Comparison of ENCODE assay signal across 11 mouse cellular contexts in genomic region chr17:65726274-65726673, GRCm38 (mm10). TPM values are rescaled to one million over a fixed set of nuclear protein-coding genes. Genes with fewer than 3 reads are reported as not detected.
DNase-seq lines count a peak whose midpoint lies in the region; ATAC-seq and TF ChIP-seq lines count a peak whose summit lies in the region.
"Had no signal": no experiment of that assay in that cellular context is flagged by ENCODE, and none has a peak within 500 bp of the region (broad histone marks: within the 10 kb centered on the region; RNA-seq: fewer than 3 reads in every experiment).

No protein-coding gene starts in this region.

- 87% methylated on average over 6 of the region's 6 CpGs for WGBS in forebrain, embryonic 11.5 days
- WGBS in forebrain, embryonic 15.5 days = 86% methylated on average over 6 of the region's 6 CpGs
- 92% methylated on average over 6 of the region's 6 CpGs for WGBS in midbrain, postnatal 0 days
- 88% methylated on average over 6 of the region's 6 CpGs for WGBS in midbrain, embryonic 15.5 days

- TF ChIP-seq CTCF in midbrain, postnatal 0 days (IDR thresholded peaks at IDR 0.05) = peak; percentile 41

- no peak overlapping the region for H3K4me2 ChIP-seq in forebrain, embryonic 11.5 days (ENCODE audit: low read depth, low read length, severe bottlenecking)
- H3K4me2 ChIP-seq in forebrain, embryonic 15.5 days (replicated peaks) = no peak overlapping the region
- no peak overlapping the region for H3K4me2 ChIP-seq in midbrain, postnatal 0 days (ENCODE audit: low read depth, low read length, poor library complexity, severe bottlenecking)
- H3K4me2 ChIP-seq in midbrain, embryonic 15.5 days = no peak overlapping the region
- H3K4me2 ChIP-seq: midbrain, embryonic 12.5 days had no signal

- no peak overlapping the region for H3K27ac ChIP-seq in forebrain, embryonic 11.5 days (ENCODE audit: low read depth, low read length)
- H3K27ac ChIP-seq in forebrain, embryonic 15.5 days (replicated peaks) = no peak overlapping the region
- H3K27ac ChIP-seq in midbrain, postnatal 0 days (ENCODE audit: low read depth, low read length) = no peak overlapping the region
- no peak overlapping the region for H3K27ac ChIP-seq in midbrain, embryonic 15.5 days

- peaks cover 2% of the 10 kb centered on the region; the same call in 1 of the 2 replicates for H3K4me1 ChIP-seq in forebrain, embryonic 11.5 days (replicated peaks; ENCODE audit: control insufficient read depth, insufficient read depth, low read length)
- H3K4me1 ChIP-seq in forebrain, embryonic 15.5 days = no peaks in the 10 kb centered on the region
- H3K4me1 ChIP-seq in midbrain, postnatal 0 days (ENCODE audit: insufficient read depth, low read length) = no peaks in the 10 kb centered on the region; the same call in 1 of the 2 replicates
- 0 out of 2 replicates have a peak, but pooled peaks cover 5% of the 10 kb centered on the region for H3K4me1 ChIP-seq in midbrain, embryonic 15.5 days

- intact Hi-C loops in heart, postnatal 14 days (cut with DNase I) = no loop called here

- H3K27me3 ChIP-seq in forebrain, embryonic 11.5 days (ENCODE audit: control insufficient read depth, insufficient read depth, low read length) = no peaks in the 10 kb centered on the region
- no peaks in the 10 kb centered on the region for H3K27me3 ChIP-seq in forebrain, embryonic 15.5 days
- no peaks in the 10 kb centered on the region for H3K27me3 ChIP-seq in midbrain, postnatal 0 days (ENCODE audit: insufficient read depth, low read length)
- H3K27me3 ChIP-seq in midbrain, embryonic 15.5 days (replicated peaks) = no peaks in the 10 kb centered on the region
- H3K27me3 ChIP-seq: midbrain, embryonic 12.5 days had no signal

- H3K4me3 ChIP-seq in forebrain, embryonic 11.5 days (ENCODE audit: low read depth, low read length) = no peak overlapping the region
- H3K4me3 ChIP-seq in forebrain, embryonic 15.5 days = no peak overlapping the region
- H3K4me3 ChIP-seq in midbrain, postnatal 0 days (ENCODE audit: low read depth, low read length) = no peak overlapping the region
- H3K4me3 ChIP-seq in midbrain, embryonic 15.5 days = no peak overlapping the region
- H3K4me3 ChIP-seq: midbrain, embryonic 12.5 days had no signal

- H3K36me3 ChIP-seq in forebrain, embryonic 11.5 days (ENCODE audit: control insufficient read depth, insufficient read depth, low read length) = no peaks in the 10 kb centered on the region
- peaks cover 2% of the 10 kb centered on the region; the same call in 1 of the 2 replicates for H3K36me3 ChIP-seq in forebrain, embryonic 15.5 days
- no peaks in the 10 kb centered on the region for H3K36me3 ChIP-seq in midbrain, postnatal 0 days (ENCODE audit: insufficient read depth, low read length)
- no peaks in the 10 kb centered on the region for H3K36me3 ChIP-seq in midbrain, embryonic 15.5 days (replicated peaks)
- H3K36me3 ChIP-seq: midbrain, embryonic 12.5 days had no signal

- ATAC-seq in forebrain, embryonic 11.5 days (replicated peaks; ENCODE audit: low FRiP score) = 0 out of 2 replicates have a peak, but pooled peaks have one; percentile 18
- no peak for ATAC-seq in forebrain, embryonic 15.5 days (replicated peaks)
- ATAC-seq in midbrain, postnatal 0 days (ENCODE audit: low FRiP score) = no peak
- ATAC-seq in midbrain, embryonic 15.5 days (replicated peaks) = no peak
- 0 out of 2 replicates have a peak, but pooled peaks have one; percentile 65 for ATAC-seq in erythroblast, adult 5-6 weeks (replicated peaks; ENCODE audit: low FRiP score, poor library complexity, severe bottlenecking)
- ATAC-seq: forebrain, embryonic 16.5 days had no signal

- H3K9me3 ChIP-seq in forebrain, embryonic 11.5 days (ENCODE audit: control insufficient read depth, low read length) = no peaks in the 10 kb centered on the region
- H3K9me3 ChIP-seq in forebrain, embryonic 15.5 days = no peaks in the 10 kb centered on the region
- H3K9me3 ChIP-seq in midbrain, postnatal 0 days (ENCODE audit: low read length) = no peaks in the 10 kb centered on the region
- H3K9me3 ChIP-seq in midbrain, embryonic 15.5 days = no peaks in the 10 kb centered on the region
- H3K9me3 ChIP-seq: midbrain, embryonic 12.5 days had no signal

- H3K9ac ChIP-seq in forebrain, embryonic 11.5 days (ENCODE audit: low read length) = no peak overlapping the region
- H3K9ac ChIP-seq in forebrain, embryonic 15.5 days (replicated peaks) = no peak overlapping the region
- no peak overlapping the region for H3K9ac ChIP-seq in midbrain, postnatal 0 days (replicated peaks; ENCODE audit: low read length, poor library complexity, severe bottlenecking)
- H3K9ac ChIP-seq in midbrain, embryonic 15.5 days = no peak overlapping the region
- H3K9ac ChIP-seq: midbrain, embryonic 12.5 days had no signal

- DNase-seq in forebrain, embryonic 11.5 days (ENCODE audit: low spot score) = peak; percentile 63
- DNase-seq in midbrain, postnatal 0 days (ENCODE audit: low spot score) = no peak
- peak; percentile 39 for DNase-seq in thymus, postnatal 25 days
- no peak for DNase-seq in adrenal gland, adult 18-20 months (ENCODE audit: low spot score in 2 of 2)
- no peak for DNase-seq in heart, postnatal 14 days
- DNase-seq: kidney, adult 18-20 months had no signal

RNA-seq across cellular contexts. Expression of gene Rab31, which starts 46.3 kb away (rescaled TPM):
- 72.9 and 73.4 TPM in 2 replicates for polyA plus RNA-seq in forebrain, embryonic 11.5 days (2014; fragmentation: Nextera tagmentation; extraction: Ambion mirVana)
- 71.8 and 75.5 TPM in 2 replicates for polyA plus RNA-seq in forebrain, embryonic 15.5 days (2015; fragmentation: Nextera tagmentation; extraction: Ambion mirVana)
- total RNA-seq in midbrain, postnatal 0 days (2014; rRNA removed) = 81.1 and 88.1 TPM in 2 replicates
- 66.8 and 67.6 TPM in 2 replicates for polyA plus RNA-seq in midbrain, postnatal 0 days (2015; fragmentation: Nextera tagmentation; extraction: Ambion mirVana)
- 76.6 and 80.1 TPM in 2 replicates for polyA plus RNA-seq in midbrain, embryonic 15.5 days (2015; fragmentation: Nextera tagmentation; extraction: Ambion mirVana)
- total RNA-seq in erythroblast, adult 5-6 weeks (2015; ENCODE audit: low replicate concordance) = 10.2 and 15.6 TPM in 2 replicates
- total RNA-seq in erythroblast, adult 5-6 weeks (2017; ENCODE audit: low replicate concordance) = 13.6 and 13.7 TPM in 2 replicates
- 10 to 100 TPM; 29.5 to 42.4 TPM for total RNA-seq in adrenal gland, adult 18-20 months (2021)
- 10 to 100 TPM; 25.7 to 28.7 TPM for total RNA-seq in heart, postnatal 14 days (2021)

RNA-seq across cellular contexts. Expression of gene Ppp4r1, which starts 56.1 kb away (rescaled TPM):
- polyA plus RNA-seq in forebrain, embryonic 11.5 days (2014; fragmentation: Nextera tagmentation; extraction: Ambion mirVana) = 63.7 and 64.5 TPM in 2 replicates
- polyA plus RNA-seq in forebrain, embryonic 15.5 days (2015; fragmentation: Nextera tagmentation; extraction: Ambion mirVana) = 43.4 and 45.2 TPM in 2 replicates
- total RNA-seq in midbrain, postnatal 0 days (2014; rRNA removed) = 45.6 and 58.3 TPM in 2 replicates
- 24.2 and 28.6 TPM in 2 replicates for polyA plus RNA-seq in midbrain, postnatal 0 days (2015; fragmentation: Nextera tagmentation; extraction: Ambion mirVana)
- 45.1 and 49.2 TPM in 2 replicates for polyA plus RNA-seq in midbrain, embryonic 15.5 days (2015; fragmentation: Nextera tagmentation; extraction: Ambion mirVana)
- 11.1 and 16.1 TPM in 2 replicates for total RNA-seq in erythroblast, adult 5-6 weeks (2015; ENCODE audit: low replicate concordance)
- 9.4 and 14.5 TPM in 2 replicates for total RNA-seq in erythroblast, adult 5-6 weeks (2017; ENCODE audit: low replicate concordance)
- total RNA-seq in adrenal gland, adult 18-20 months (2021) = 10 to 100 TPM; 57.2 to 70.4 TPM
- total RNA-seq in heart, postnatal 14 days (2021) = 10 to 100 TPM; 51.8 to 58.6 TPM

Comparison
In these comparisons a context has a peak if more than half of its experiments do, and no peak if none do; other contexts are left out.
1. ATAC-seq: peak in forebrain, embryonic 11.5 days (single experiment) and erythroblast, adult 5-6 weeks (single experiment); none in forebrain, embryonic 15.5 days (single experiment), midbrain, postnatal 0 days (single experiment) and midbrain, embryonic 15.5 days (single experiment).
2. DNase-seq: peak in forebrain, embryonic 11.5 days (single experiment) and thymus, postnatal 25 days (single experiment); none in midbrain, postnatal 0 days (single experiment), adrenal gland, adult 18-20 months (0 of 2) and heart, postnatal 14 days (0 of 2).